Mouse (Mus musculus) hindbrain, embryonic 11.5 days (tissue): ENCODE data around the gene Smc4. TPM values are rescaled to one million over a fixed set of nuclear protein-coding genes. Genes with fewer than 3 reads are reported as not detected.

Experiments
- ATAC-seq: fragments of 200-750 bp; cut with Nextera tagmentation; 2 replicates; pipeline ENCODE4 v1.8.0; 2017; ENCODE audit warnings: mild to moderate bottlenecking, moderate TSS enrichment, moderate library complexity; ENCODE audit not compliant: low FRiP score
- DNase-seq: peaks from one replicate; pipeline ENCODE4 v3.0.0-alpha.2; 2015; ENCODE audit warnings: low spot score
- H3K27ac ChIP-seq: fragments of 300-500 bp; sonication (generic); 2 replicates; pipeline ENCODE4 v1.5.1; 2014; ENCODE audit warnings: mild to moderate bottlenecking, low read depth, low read length
- H3K27me3 ChIP-seq: fragments of 300-500 bp; sonication (generic); 2 replicates; pipeline ENCODE4 v1.6.1; 2014; ENCODE audit warnings: mild to moderate bottlenecking, low read length, moderate library complexity, mixed read lengths; ENCODE audit not compliant: control insufficient read depth, insufficient read depth
- H3K36me3 ChIP-seq: fragments of 300-500 bp; sonication (generic); 2 replicates; pipeline ENCODE4 v1.6.1; 2014; ENCODE audit warnings: mild to moderate bottlenecking, low read length, moderate library complexity, mixed read lengths; ENCODE audit not compliant: control insufficient read depth, insufficient read depth
- H3K4me1 ChIP-seq: fragments of 300-500 bp; sonication (generic); replicated peaks from 2 replicates; pipeline ENCODE4 v1.6.1; 2014; ENCODE audit warnings: low read length, mixed read lengths; ENCODE audit not compliant: control insufficient read depth, insufficient read depth
- H3K4me2 ChIP-seq: fragments of 300-500 bp; sonication (generic); replicated peaks from 2 replicates; pipeline ENCODE4 v1.6.1; 2014; ENCODE audit warnings: mild to moderate bottlenecking, low read depth, low read length
- H3K4me3 ChIP-seq: fragments of 300-500 bp; sonication (generic); 2 replicates; pipeline ENCODE4 v1.5.1; 2014; ENCODE audit warnings: low read depth, low read length
- H3K9ac ChIP-seq: fragments of 300-500 bp; sonication (generic); 2 replicates; pipeline ENCODE4 v1.6.1; 2014; ENCODE audit warnings: low read depth, low read length
- H3K9me3 ChIP-seq: fragments of 300-500 bp; sonication (generic); 2 replicates; pipeline ENCODE4 v1.6.1; 2016; ENCODE audit warnings: low read length; ENCODE audit not compliant: control insufficient read depth
- WGBS: fragments of 180-500 bp; shearing (Covaris S2); extraction: QIAGEN DNeasy Blood & Tissue Kit; methylation state at CpG from one replicate; pipeline ENCODE4 v1.1.7; 2014; 5-methylcytosine and 5-hydroxymethylcytosine counted together
- polyA plus RNA-seq: library from polyadenylated mRNA; unstranded; fragments of >200 nt; fragmentation: Nextera tagmentation; extraction: Ambion mirVana; gene quantifications from 2 replicates; pipeline ENCODE4 v1.2.1, GENCODE M21; 2014

Gene Smc4
- polyA plus RNA-seq, 1 experiment from 2014 or later: 193 TPM

DNA sequence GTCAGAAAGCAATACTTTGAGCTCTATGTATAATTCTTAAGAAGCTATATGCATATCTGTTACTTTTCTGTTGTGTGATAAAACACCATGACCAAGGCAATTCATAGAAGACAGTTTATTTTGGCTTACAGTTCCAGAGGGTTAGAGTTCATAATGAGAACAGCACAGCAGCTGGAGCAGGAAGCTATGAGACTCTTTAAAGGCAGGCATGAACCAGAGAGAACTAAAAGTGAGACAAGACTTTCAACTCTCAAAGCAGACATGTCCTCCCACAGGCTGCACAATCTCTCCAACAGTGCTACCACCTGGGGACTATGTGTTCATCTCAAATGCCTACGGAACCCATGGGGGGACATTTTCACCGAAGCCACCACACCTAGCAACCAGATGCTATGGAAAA, 35.6 kb downstream of the Smc4 start:
- no peak for ATAC-seq
- Histone ChIP-seq H3K9me3 (no peaks in the 10 kb centered on the region), H3K9ac (no peak overlapping the region), H3K4me3 (no peak overlapping the region), H3K27me3 (no peaks in the 10 kb centered on the region), H3K4me1 (no peaks in the 10 kb centered on the region), H3K27ac (no peak overlapping the region), H3K36me3 (no peaks in the 10 kb centered on the region), H3K4me2 (no peak overlapping the region)
- 91% methylated on average over 2 of the region's 2 CpGs for WGBS
- DNase-seq: no peak

DNA sequence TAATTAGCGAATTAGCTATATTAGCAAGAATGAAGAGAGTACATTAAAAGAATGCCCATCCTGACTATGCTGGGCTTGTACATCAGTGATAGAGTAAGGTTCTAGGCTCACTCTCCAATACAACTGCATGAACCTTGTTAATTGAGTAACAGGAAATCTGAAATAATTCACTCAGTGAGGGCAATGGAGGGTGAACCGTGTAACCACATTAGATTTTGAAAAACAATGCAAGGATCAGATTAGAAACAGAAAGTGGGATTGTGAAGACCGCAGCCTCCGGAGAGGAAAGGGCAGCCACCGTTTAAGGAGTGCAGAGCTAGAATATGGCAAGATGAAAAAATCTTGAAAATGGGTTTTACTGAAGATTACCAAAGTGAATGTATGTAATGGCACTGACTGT, 36.8 kb downstream of the Smc4 start:
- Histone ChIP-seq H3K9me3 (no peaks in the 10 kb centered on the region), H3K4me3 (no peak overlapping the region)

DNA sequence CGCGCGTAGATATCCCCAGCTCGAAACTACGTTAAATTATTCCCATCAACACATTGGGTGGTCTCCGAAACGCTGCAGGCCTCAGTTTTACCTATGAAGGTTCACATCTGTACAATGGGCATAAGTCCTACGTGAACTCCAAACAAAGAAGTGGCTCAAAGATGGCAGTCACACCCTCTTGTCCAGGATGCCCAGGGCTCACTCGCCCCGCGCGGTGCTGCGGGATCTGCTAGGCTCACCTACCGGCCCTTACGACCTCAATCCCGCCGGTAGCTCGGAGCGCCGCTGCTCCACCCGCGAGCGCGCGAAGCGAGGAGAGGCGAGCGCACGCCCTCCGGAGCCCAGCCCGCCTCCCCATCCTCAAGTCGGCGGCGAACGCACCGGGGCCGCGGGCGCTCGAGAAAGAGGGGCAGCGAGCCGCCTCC, 39.6 kb downstream of the Smc4 start:
- peak; percentile 69 for ATAC-seq
- Histone ChIP-seq H3K27me3 (no peaks in the 10 kb centered on the region), H3K4me3 (peak overlapping the region; percentile 93), H3K4me1 (peaks cover 2% of the 10 kb centered on the region; the same call in 1 of the 2 replicates), H3K9me3 (no peaks in the 10 kb centered on the region), H3K9ac (peak overlapping the region; percentile 97), H3K4me2 (peak overlapping the region; percentile 40), H3K27ac (peak overlapping the region; percentile 96), H3K36me3 (no peaks in the 10 kb centered on the region)
- peak; percentile 74 for DNase-seq
- WGBS: under 1% methylated on average over 39 of the region's 42 CpGs

More for the DNA sequence above, 36.8 kb downstream of the Smc4 start:
- Histone ChIP-seq H3K9ac (no peak overlapping the region), H3K4me2 (0 out of 2 replicates have a peak overlapping the region, but pooled peaks have one; percentile 6), H3K4me1 (peaks cover 2% of the 10 kb centered on the region; the same call in 1 of the 2 replicates), H3K36me3 (no peaks in the 10 kb centered on the region), H3K27me3 (no peaks in the 10 kb centered on the region), H3K27ac (no peak overlapping the region)
- no peak for ATAC-seq
- no peak for DNase-seq
- whole genome bisulfite sequencing: 83% methylated on average over 5 of the region's 5 CpGs

DNA sequence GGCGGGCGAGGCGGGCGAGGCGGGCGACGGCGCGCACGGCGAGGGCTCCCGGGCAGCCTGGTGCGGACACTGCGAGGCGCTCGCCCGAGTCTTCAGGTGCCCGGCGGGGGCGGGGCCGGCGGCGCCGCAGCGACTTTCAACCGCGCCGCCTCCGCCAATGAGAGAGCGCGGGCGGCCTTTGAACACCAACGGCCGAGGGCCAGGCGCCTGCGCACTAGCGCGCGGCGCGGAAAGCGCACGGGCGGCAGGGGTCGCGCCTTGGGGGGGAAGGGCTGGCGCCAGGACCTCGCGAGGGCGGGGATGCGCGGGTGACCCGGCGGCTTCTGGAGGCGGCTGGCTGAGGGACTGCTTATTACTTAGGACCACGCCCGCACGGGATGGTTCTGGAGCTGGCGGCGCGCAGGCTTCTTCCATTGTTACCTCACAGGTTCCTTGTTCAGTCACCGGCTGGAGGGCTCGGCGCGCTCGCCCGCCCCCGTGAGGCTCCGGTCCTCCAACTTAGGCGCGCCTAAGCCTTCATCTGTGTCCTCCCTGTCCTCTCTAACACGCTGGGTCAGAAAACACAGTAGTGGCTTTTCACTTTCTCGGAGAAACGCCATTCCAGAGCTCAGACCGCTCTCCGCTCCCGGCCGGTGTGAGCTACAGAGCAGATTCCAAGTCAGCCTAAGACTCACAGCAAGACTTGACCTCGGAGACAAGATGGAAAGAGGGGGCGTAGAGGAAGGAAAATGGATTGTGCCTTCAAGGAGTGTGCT, 40.3 kb downstream of the Smc4 start, which contains the start of gene Trim59:
TSS of gene Trim59 (minus strand) at position 111 of the 755 bp plus-strand sequence.
- WGBS: under 1% methylated on average over 58 of the region's 80 CpGs
- H3K27me3 ChIP-seq: no peaks in the 10 kb centered on the region

DNA sequence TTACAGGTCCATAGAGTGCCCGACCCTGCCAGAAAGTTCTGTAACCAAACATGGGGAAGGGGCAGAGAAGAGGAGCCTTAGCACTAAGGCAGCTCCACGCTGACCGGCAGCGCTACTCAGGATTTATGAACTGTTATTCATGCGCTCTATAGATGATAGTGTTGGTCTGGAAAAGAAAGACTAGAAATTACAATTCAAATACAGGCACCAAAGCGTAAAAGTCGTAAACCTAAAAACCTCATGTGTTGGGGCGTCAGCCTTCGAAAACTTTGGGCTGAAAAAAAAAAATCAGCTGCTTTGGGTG, 40.8 kb downstream of the Smc4 start:
- Histone ChIP-seq H3K27me3 (no peaks in the 10 kb centered on the region), H3K9me3 (no peaks in the 10 kb centered on the region), H3K27ac (peak overlapping the region; percentile 96), H3K4me2 (peak overlapping the region; percentile 73), H3K9ac (peak overlapping the region; percentile 97), H3K4me1 (peaks cover 2% of the 10 kb centered on the region; the same call in 1 of the 2 replicates), H3K36me3 (no peaks in the 10 kb centered on the region), H3K4me3 (peak overlapping the region; percentile 93)
- DNase-seq (no peak), ATAC-seq (no peak; the same call in 1 of the 2 replicates)
- whole genome bisulfite sequencing: 6% methylated on average over 9 of the region's 9 CpGs

More for the DNA sequence above, 40.3 kb downstream of the Smc4 start, which contains the start of gene Trim59:
- Histone ChIP-seq H3K4me1 (peaks cover 2% of the 10 kb centered on the region; the same call in 1 of the 2 replicates), H3K4me2 (peak within 1 kb of the TSS; percentile 73), H3K9ac (peak within 1 kb of the TSS; percentile 97), H3K36me3 (no peaks in the 10 kb centered on the region), H3K4me3 (peak within 1 kb of the TSS; percentile 93), H3K9me3 (no peaks in the 10 kb centered on the region), H3K27ac (peak within 1 kb of the TSS; percentile 96)
- peak; percentile 98 for DNase-seq
- peak; percentile 94 for ATAC-seq

DNA sequence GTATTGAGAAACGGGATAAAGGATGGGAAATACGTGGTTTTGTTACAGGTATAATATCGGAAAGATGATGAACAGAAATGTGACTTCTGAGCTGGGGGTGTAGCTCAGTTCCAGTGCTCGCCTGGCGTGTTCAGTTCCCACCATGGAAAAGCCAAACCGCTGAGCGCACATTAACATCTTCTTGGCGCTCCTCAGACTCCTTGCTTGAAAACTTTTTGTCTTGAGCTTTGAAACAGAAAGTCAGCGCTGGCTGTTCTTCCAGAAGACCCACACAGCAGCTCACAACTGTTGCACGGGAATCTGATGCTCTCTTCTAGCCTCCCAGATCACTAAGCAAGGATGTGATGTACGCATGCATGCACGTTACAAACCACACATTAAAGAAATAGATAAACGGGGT, 41.2 kb downstream of the Smc4 start:
- Histone ChIP-seq H3K9ac (0 out of 2 replicates have a peak overlapping the region, but pooled peaks have one; percentile 42), H3K4me1 (peaks cover 2% of the 10 kb centered on the region; the same call in 1 of the 2 replicates), H3K9me3 (no peaks in the 10 kb centered on the region), H3K4me3 (peak overlapping the region; percentile 0; the same call in 1 of the 2 replicates), H3K36me3 (no peaks in the 10 kb centered on the region), H3K27me3 (no peaks in the 10 kb centered on the region), H3K4me2 (peak overlapping the region; percentile 73), H3K27ac (no peak overlapping the region)
- DNase-seq: peak; percentile 43
- ATAC-seq: no peak
- WGBS: 26% methylated on average over 13 of the region's 13 CpGs

DNA sequence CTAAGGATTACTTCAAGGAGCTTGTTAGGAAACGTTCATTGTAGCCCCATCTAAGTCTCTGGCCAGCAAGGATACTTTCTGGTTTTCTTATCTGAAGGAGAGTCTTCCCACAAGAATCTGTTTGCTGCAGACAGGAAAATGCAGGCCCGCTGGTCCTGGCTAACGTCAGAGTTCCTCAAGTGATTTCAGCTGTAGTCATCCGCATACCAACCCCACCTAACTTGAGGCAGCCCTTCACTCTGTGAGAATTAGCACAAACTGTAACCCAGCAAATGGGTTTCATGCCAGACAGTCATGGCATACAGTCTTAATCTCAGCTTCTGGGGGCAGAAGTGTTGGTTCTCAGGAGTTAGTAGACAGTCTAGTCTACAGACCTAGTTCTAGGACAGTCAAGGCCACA, 42.0 kb downstream of the Smc4 start:
- Histone ChIP-seq H3K9ac (no peak overlapping the region), H3K27ac (no peak overlapping the region), H3K4me2 (no peak overlapping the region), H3K36me3 (no peaks in the 10 kb centered on the region), H3K4me3 (no peak overlapping the region), H3K9me3 (no peaks in the 10 kb centered on the region), H3K4me1 (peaks cover 2% of the 10 kb centered on the region; the same call in 1 of the 2 replicates), H3K27me3 (no peaks in the 10 kb centered on the region)
- ATAC-seq (no peak), DNase-seq (no peak)
- 74% methylated on average over 4 of the region's 4 CpGs for WGBS

DNA sequence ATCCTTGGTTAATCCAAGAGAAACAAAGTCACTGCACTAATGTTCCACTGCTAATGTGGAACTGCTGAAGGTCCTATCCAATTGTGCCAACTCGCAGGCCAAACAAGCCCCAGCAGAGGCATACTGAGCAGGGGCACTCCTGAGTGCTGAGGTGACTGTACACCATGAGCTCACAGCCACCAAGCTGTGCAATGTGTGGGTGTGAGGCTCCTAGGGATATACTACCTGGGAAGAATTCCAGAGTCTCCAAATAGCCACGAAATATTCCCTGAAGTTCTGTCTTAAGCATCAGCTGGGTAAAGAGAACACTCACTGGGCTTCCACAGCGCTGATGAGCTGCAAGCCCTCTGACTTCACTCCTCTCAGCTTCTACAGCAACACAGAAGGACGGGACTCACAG, 43.1 kb downstream of the Smc4 start:
- H3K4me2 ChIP-seq: no peak overlapping the region
- ATAC-seq: no peak
- 85% methylated on average over 4 of the region's 4 CpGs for WGBS

DNA sequence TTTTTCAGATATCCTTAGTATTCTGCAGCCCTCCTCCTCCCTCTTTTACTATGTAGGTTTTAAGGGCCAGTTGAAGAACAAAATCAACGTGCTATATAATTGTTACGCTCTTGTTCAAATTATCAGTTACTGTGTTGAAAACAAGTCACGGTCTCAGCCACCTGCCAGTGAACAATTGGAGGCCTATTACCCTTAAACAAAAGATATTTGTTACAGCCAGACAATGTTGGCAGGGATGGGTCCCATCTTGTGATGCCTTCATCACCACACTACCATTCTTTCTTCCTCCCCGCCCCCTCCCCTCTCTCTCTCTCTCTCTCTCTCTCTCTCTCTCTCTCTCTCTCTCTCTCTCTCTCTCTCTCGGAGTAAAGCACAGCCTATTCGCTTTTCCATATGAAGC, 44.5 kb downstream of the Smc4 start:
- Histone ChIP-seq H3K4me2 (no peak overlapping the region), H3K27ac (no peak overlapping the region), H3K36me3 (no peaks in the 10 kb centered on the region), H3K27me3 (no peaks in the 10 kb centered on the region), H3K9me3 (no peaks in the 10 kb centered on the region), H3K4me1 (peaks cover 2% of the 10 kb centered on the region; the same call in 1 of the 2 replicates), H3K9ac (no peak overlapping the region), H3K4me3 (no peak overlapping the region)
- DNase-seq: no peak
- ATAC-seq: no peak
- WGBS: 77% methylated on average over 6 of the region's 6 CpGs

More for the DNA sequence above, 43.1 kb downstream of the Smc4 start:
- DNase-seq: no peak
- peaks cover 2% of the 10 kb centered on the region; the same call in 1 of the 2 replicates for H3K4me1 ChIP-seq
- no peak overlapping the region for H3K4me3 ChIP-seq
- no peaks in the 10 kb centered on the region for H3K36me3 ChIP-seq
- no peaks in the 10 kb centered on the region for H3K27me3 ChIP-seq
- no peak overlapping the region for H3K9ac ChIP-seq
- no peaks in the 10 kb centered on the region for H3K9me3 ChIP-seq
- no peak overlapping the region for H3K27ac ChIP-seq
